Mouse (Mus musculus) testis, adult 2 months (tissue): ENCODE results near the gene Insig1.

Experiments
- CTCF ChIP-seq: fragments of 200-500 bp; IDR thresholded peaks from 2 replicates; pipeline ENCODE4 v1.5.1; 2012; ENCODE audit warnings: low read depth, mild to moderate bottlenecking, inconsistent platforms, low read length, moderate library complexity; ENCODE audit not compliant: control insufficient read depth, insufficient read depth, insufficient replicate concordance
- POLR2A ChIP-seq: fragments of 200-500 bp; IDR thresholded peaks from 2 replicates; pipeline ENCODE4 v1.6.1; 2012; ENCODE audit warnings: low read depth, mild to moderate bottlenecking, inconsistent platforms, low read length, moderate library complexity; ENCODE audit not compliant: control insufficient read depth

DNA sequence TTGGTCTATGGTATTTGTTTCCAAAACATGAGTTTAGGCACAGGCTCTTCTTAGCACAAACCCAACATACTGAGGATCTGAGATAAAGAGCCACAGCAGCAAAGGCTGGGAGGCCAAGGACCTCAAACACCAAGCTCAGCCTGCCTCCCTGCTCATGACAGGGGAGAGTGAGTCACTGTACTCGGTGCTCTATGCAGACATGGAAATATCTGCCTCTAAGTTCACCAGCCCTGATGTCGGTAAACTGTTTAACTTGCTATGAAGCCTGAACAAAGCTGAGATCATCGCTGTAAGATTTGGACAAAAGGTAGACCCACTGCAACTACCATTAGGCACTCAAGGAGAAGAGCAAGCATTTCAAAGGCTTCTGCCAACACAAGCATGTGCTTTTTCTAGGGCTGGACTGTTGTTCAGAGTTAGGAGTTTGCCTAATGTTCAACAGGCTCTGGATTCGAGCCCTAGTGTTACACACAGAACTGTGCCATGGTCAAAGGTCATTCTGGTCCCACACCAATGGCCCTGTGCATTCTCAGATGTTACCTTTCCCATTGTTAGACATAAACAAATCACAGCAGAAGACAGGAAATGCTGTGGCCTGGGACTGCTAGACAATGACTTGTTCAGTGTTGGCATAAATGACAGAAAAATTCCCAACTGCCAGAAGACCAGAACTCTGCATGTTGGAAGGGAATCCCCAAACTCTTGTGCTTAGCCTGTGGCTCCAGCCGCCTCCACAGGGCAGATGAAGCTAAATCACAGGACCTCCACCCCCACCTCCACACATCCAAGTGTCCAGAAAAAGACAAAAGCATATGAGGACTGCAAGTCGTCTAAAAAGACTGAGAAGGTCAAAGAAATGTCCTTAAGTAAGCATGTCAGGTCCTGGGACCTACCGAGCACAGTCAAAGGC lies 31.2 kb upstream of the Insig1 start:
- TF ChIP-seq POLR2A, result no peak
- TF ChIP-seq CTCF, result no peak
